Comparison of ENCODE assay signal across 9 mouse cellular contexts in the genomic region with DNA sequence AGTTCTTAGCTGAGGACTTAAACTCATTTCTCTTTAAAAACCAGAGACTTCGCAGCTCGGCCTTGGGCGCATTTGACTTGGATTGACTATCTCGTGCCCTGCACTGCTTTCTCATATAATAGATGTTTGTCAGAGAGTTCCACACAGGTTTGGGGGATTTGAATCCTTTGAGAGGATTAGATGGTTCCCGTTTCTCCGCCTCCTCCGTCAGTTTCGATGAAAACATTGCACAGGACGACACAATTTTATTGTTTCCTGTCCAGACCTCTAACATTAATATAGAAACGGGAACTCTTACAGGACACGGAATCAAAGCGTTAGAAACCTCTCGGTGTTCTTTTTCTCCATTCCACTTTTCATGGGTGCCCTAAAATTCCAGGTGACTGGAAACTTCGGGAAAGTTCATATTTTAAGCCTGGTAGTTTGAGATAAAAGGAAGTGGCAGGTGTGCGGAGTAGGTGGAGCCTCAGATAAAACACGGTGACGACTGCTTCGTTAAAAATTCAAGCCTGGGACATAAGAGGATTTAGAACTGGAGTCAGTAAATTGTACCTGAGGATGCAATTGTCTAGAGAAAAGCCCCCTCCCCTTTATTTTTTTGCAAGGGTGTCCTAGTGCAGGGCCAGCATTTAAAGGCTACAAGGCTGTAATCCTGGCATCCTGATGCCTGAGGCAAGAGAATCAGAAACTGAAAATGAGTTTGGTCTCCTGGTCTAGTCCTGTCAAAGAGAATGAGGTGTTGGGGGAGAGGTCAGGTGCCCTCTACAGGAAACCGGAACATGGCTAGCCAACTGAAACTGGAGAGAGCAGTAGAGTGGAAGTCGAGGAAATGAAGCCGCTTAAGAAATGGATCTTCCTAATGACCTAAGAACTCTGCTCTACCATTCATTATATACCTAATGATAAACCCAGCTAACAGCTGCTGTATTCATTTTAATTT. TPM values are rescaled to one million over a fixed set of nuclear protein-coding genes. Genes with fewer than 3 reads are reported as not detected.
DNase-seq lines count a peak whose midpoint lies in the region; ATAC-seq and TF ChIP-seq lines count a peak whose summit lies in the region.
"Had no signal": no experiment of that assay in that cellular context is flagged by ENCODE, and none has a peak within 500 bp of the region (broad histone marks: within the 10 kb centered on the region; RNA-seq: fewer than 3 reads in every experiment).

No protein-coding gene starts in this region.

- TF ChIP-seq POLR2A in olfactory bulb, adult 2 months (IDR thresholded peaks at IDR 0.05; ENCODE audit: insufficient read depth, low read depth, low read length) = no peak

- peak overlapping the region; percentile 85 for H3K27ac ChIP-seq in heart, postnatal 0 days (ENCODE audit: low read depth)
- peak overlapping the region; percentile 92 for H3K27ac ChIP-seq in liver, postnatal 0 days (ENCODE audit: low read depth)
- H3K27ac ChIP-seq in olfactory bulb, adult 2 months (ENCODE audit: insufficient read depth, low read depth, low read length) = peak overlapping the region; percentile 93

- DNase-seq in spleen, adult 12 weeks (ENCODE audit: low spot score) = peak; percentile 48
- DNase-seq in spleen, postnatal 14 days (ENCODE audit: low spot score in 2 of 2) = no peak
- peak; percentile 48 for DNase-seq in c-Kit-negative CD71-positive TER-119-positive erythroid progenitor cells, embryonic 14.5 days (ENCODE audit: low read depth, low spot score)
- peak; percentile 11 for DNase-seq in heart, postnatal 0 days (ENCODE audit: low spot score)
- DNase-seq in liver, postnatal 0 days = no peak
- DNase-seq in left cerebral cortex, adult 9 months (ENCODE audit: low spot score in 2 of 2) = no peak
- no peak for DNase-seq in right cerebral cortex, adult 18-20 months

- H3K27me3 ChIP-seq in heart, postnatal 0 days (ENCODE audit: control insufficient read depth, insufficient read depth, low read length) = no peaks in the 10 kb centered on the region
- no peaks in the 10 kb centered on the region for H3K27me3 ChIP-seq in liver, postnatal 0 days (ENCODE audit: insufficient read depth, low read length)

- TF ChIP-seq EP300 in heart, postnatal 0 days (IDR thresholded peaks at IDR 0.05; ENCODE audit: low read depth) = no peak
- peak; percentile 60; the same call in 1 of the 2 replicates for TF ChIP-seq EP300 in liver, postnatal 0 days (IDR thresholded peaks at IDR 0.05; ENCODE audit: low read depth)

- H3K9ac ChIP-seq in heart, postnatal 0 days (replicated peaks; ENCODE audit: low read depth, low read length) = peak overlapping the region; percentile 81
- H3K9ac ChIP-seq in liver, postnatal 0 days (replicated peaks) = peak overlapping the region; percentile 89

- no peak for TF ChIP-seq CTCF in heart, postnatal 0 days (IDR thresholded peaks at IDR 0.05; ENCODE audit: low read depth)
- peak; percentile 26 for TF ChIP-seq CTCF in liver, postnatal 0 days (IDR thresholded peaks at IDR 0.05; ENCODE audit: low read depth)
- no peak for TF ChIP-seq CTCF in olfactory bulb, adult 2 months (IDR thresholded peaks at IDR 0.05; ENCODE audit: insufficient read depth, low read depth, low read length)

- peaks cover 33% of the 10 kb centered on the region for H3K36me3 ChIP-seq in heart, postnatal 0 days (replicated peaks; ENCODE audit: control insufficient read depth, insufficient read depth, low read length)
- peaks cover 32% of the 10 kb centered on the region for H3K36me3 ChIP-seq in liver, postnatal 0 days (replicated peaks; ENCODE audit: insufficient read depth, low read length)

- H3K4me1 ChIP-seq in heart, postnatal 0 days (ENCODE audit: control insufficient read depth, insufficient read depth) = peaks cover 11% of the 10 kb centered on the region
- H3K4me1 ChIP-seq in liver, postnatal 0 days (ENCODE audit: insufficient read depth) = peaks cover 9% of the 10 kb centered on the region; the same call in 1 of the 2 replicates
- peaks cover 9% of the 10 kb centered on the region; the same call in 1 of the 2 replicates for H3K4me1 ChIP-seq in olfactory bulb, adult 2 months (ENCODE audit: control insufficient read depth, insufficient read depth, low read length)

- no peak for ATAC-seq in heart, postnatal 0 days (ENCODE audit: insufficient read depth, low read depth)
- no peak for ATAC-seq in liver, postnatal 0 days

- peak overlapping the region; percentile 81 for H3K4me3 ChIP-seq in heart, postnatal 0 days (ENCODE audit: low read depth, low read length)
- H3K4me3 ChIP-seq in liver, postnatal 0 days (ENCODE audit: low read depth, low read length) = peak overlapping the region; percentile 96
- H3K4me3 ChIP-seq in olfactory bulb, adult 2 months (ENCODE audit: insufficient read depth, low read depth, low read length) = peak overlapping the region; percentile 95

- peak overlapping the region; percentile 79 for H3K4me2 ChIP-seq in heart, postnatal 0 days (ENCODE audit: low read depth, low read length)
- peak overlapping the region; percentile 85 for H3K4me2 ChIP-seq in liver, postnatal 0 days (ENCODE audit: low read depth, low read length)

- under 1% methylated on average over 21 of the region's 21 CpGs for WGBS in heart, postnatal 0 days
- under 1% methylated on average over 21 of the region's 21 CpGs for WGBS in liver, postnatal 0 days (ENCODE audit: insufficient replicate concordance)
- WGBS in olfactory bulb, adult 2 months = under 1% methylated on average over 21 of the region's 21 CpGs

- H3K9me3 ChIP-seq in heart, postnatal 0 days (replicated peaks; ENCODE audit: control insufficient read depth, low read length) = no peaks in the 10 kb centered on the region
- no peaks in the 10 kb centered on the region for H3K9me3 ChIP-seq in liver, postnatal 0 days (ENCODE audit: low read length)

RNA-seq across cellular contexts. Expression of a gene that starts 0.9 kb away (rescaled TPM):
- 25.8 and 39.6 TPM in 2 replicates for total RNA-seq in heart, postnatal 0 days (2014; rRNA removed; ENCODE audit: low replicate concordance)
- polyA plus RNA-seq in heart, postnatal 0 days (2015; fragmentation: Nextera tagmentation; extraction: Ambion mirVana) = 14.9 and 15.2 TPM in 2 replicates
- 10.3 and 11.1 TPM in 2 replicates for polyA plus RNA-seq in liver, postnatal 0 days (2015; fragmentation: Nextera tagmentation; extraction: Ambion mirVana)
- not detected in 2 replicates for polyA plus RNA-seq in olfactory bulb, adult 2 months (2012; ENCODE audit: insufficient read depth, insufficient read length, low replicate concordance, missing spikeins)

RNA-seq across cellular contexts. Expression of a gene that starts 3.9 kb away (rescaled TPM):
- not detected in 2 replicates for total RNA-seq in heart, postnatal 0 days (2014; rRNA removed; ENCODE audit: low replicate concordance)
- polyA plus RNA-seq in heart, postnatal 0 days (2015; fragmentation: Nextera tagmentation; extraction: Ambion mirVana) = 0.10 and 0.26 TPM in 2 replicates
- polyA plus RNA-seq in liver, postnatal 0 days (2015; fragmentation: Nextera tagmentation; extraction: Ambion mirVana) = not detected in 2 replicates
- not detected in 2 replicates for polyA plus RNA-seq in olfactory bulb, adult 2 months (2012; ENCODE audit: insufficient read depth, insufficient read length, low replicate concordance, missing spikeins)

RNA-seq across cellular contexts. Expression of a gene that starts 19.9 kb away (rescaled TPM):
- total RNA-seq in heart, postnatal 0 days (2014; rRNA removed; ENCODE audit: low replicate concordance) = 27.8 and 32.4 TPM in 2 replicates
- 23.6 and 25.4 TPM in 2 replicates for polyA plus RNA-seq in heart, postnatal 0 days (2015; fragmentation: Nextera tagmentation; extraction: Ambion mirVana)
- 20.5 and 26.7 TPM in 2 replicates for polyA plus RNA-seq in liver, postnatal 0 days (2015; fragmentation: Nextera tagmentation; extraction: Ambion mirVana)
- polyA plus RNA-seq in olfactory bulb, adult 2 months (2012; ENCODE audit: insufficient read depth, insufficient read length, low replicate concordance, missing spikeins) = not detected in 2 replicates

RNA-seq across cellular contexts. Expression of a gene that starts 20.8 kb away (rescaled TPM):
- 0.04 TPM in 1 of 2 replicates, not detected in the other for total RNA-seq in heart, postnatal 0 days (2014; rRNA removed; ENCODE audit: low replicate concordance)
- 0.44 and 0.64 TPM in 2 replicates for polyA plus RNA-seq in heart, postnatal 0 days (2015; fragmentation: Nextera tagmentation; extraction: Ambion mirVana)
- 0.09 TPM in 1 of 2 replicates, not detected in the other for polyA plus RNA-seq in liver, postnatal 0 days (2015; fragmentation: Nextera tagmentation; extraction: Ambion mirVana)
- not detected in 2 replicates for polyA plus RNA-seq in olfactory bulb, adult 2 months (2012; ENCODE audit: insufficient read depth, insufficient read length, low replicate concordance, missing spikeins)

RNA-seq across cellular contexts. Expression of a gene that starts 50.5 kb away (rescaled TPM):
- total RNA-seq in heart, postnatal 0 days (2014; rRNA removed; ENCODE audit: low replicate concordance) = not detected in 2 replicates
- polyA plus RNA-seq in heart, postnatal 0 days (2015; fragmentation: Nextera tagmentation; extraction: Ambion mirVana) = not detected in 2 replicates
- polyA plus RNA-seq in liver, postnatal 0 days (2015; fragmentation: Nextera tagmentation; extraction: Ambion mirVana) = not detected in 2 replicates
- polyA plus RNA-seq in olfactory bulb, adult 2 months (2012; ENCODE audit: insufficient read depth, insufficient read length, low replicate concordance, missing spikeins) = not detected in 2 replicates
- polyA plus RNA-seq: large intestine, adult 2 months had no signal

Comparison
In these comparisons a context has a peak if more than half of its experiments do, and no peak if none do; other contexts are left out.
1. DNase-seq: peak in spleen, adult 12 weeks (single experiment), c-Kit-negative CD71-positive TER-119-positive erythroid progenitor cells, embryonic 14.5 days (single experiment) and heart, postnatal 0 days (single experiment); none in spleen, postnatal 14 days (0 of 2), liver, postnatal 0 days (single experiment), left cerebral cortex, adult 9 months (0 of 2) and right cerebral cortex, adult 18-20 months (single experiment).
2. RNA of a gene that starts 19.9 kb away (polyA plus RNA-seq): 23.6 to 25.4 TPM in heart, postnatal 0 days and 20.5 to 26.7 TPM in liver, postnatal 0 days; not detected in olfactory bulb, adult 2 months; every median in the first group is over 10 times any median in the second.
3. Peak in every context shown above with its lines, with median percentiles within 50 percentile points of each other: H3K27ac ChIP-seq and H3K4me3 ChIP-seq.